Mouse (Mus musculus): ENCODE measurements around the gene Arhgap6.

Gene Arhgap6

GRCm38 (mm10) chrX:168794974-168795858 lies at the start of gene Arhgap6:
Gene Arhgap6 (plus strand): TSS chrX:168795099.
- in situ Hi-C loops (cut with MseI, MboI) = no loop called here

- in situ Hi-C loops (cut with MseI, MboI) = no loop called here
These were observed 47.9 kb upstream of the Arhgap6 start for GRCm38 (mm10) chrX:168747011-168747410.

- in situ Hi-C loops (cut with MseI, MboI) = no loop called here
These were observed 1.3 kb downstream of the Arhgap6 start for GRCm38 (mm10) chrX:168795859-168796848.

GRCm38 (mm10) chrX:168804677-168805076 lies 9.8 kb downstream of the Arhgap6 start:
- in situ Hi-C loops (cut with MseI, MboI) = no loop called here

- in situ Hi-C loops (cut with MseI, MboI) = no loop called here
These were observed 15.8 kb downstream of the Arhgap6 start for GRCm38 (mm10) chrX:168810513-168811265.

GRCm38 (mm10) chrX:168818858-168819257 lies 24.0 kb downstream of the Arhgap6 start:
- in situ Hi-C loops (cut with MseI, MboI) = no loop called here

GRCm38 (mm10) chrX:168824166-168824565 lies 29.3 kb downstream of the Arhgap6 start:
- in situ Hi-C loops (cut with MseI, MboI) = no loop called here

- in situ Hi-C loops (cut with MseI, MboI) = no loop called here
These were observed 37.4 kb downstream of the Arhgap6 start for GRCm38 (mm10) chrX:168832343-168832742.

GRCm38 (mm10) chrX:168848062-168848461 lies 53.2 kb downstream of the Arhgap6 start:
- in situ Hi-C loops (cut with MseI, MboI) = no loop called here

- in situ Hi-C loops (cut with MseI, MboI) = no loop called here
These were observed 79.8 kb downstream of the Arhgap6 start for GRCm38 (mm10) chrX:168874688-168875087.

GRCm38 (mm10) chrX:168903557-168903956 lies 108.7 kb downstream of the Arhgap6 start:
- in situ Hi-C loops (cut with MseI, MboI) = no loop called here

GRCm38 (mm10) chrX:168904086-168904485 lies 109.2 kb downstream of the Arhgap6 start:
- in situ Hi-C loops (cut with MseI, MboI) = no loop called here

GRCm38 (mm10) chrX:168907586-168907985 lies 112.7 kb downstream of the Arhgap6 start:
- in situ Hi-C loops (cut with MseI, MboI) = no loop called here

GRCm38 (mm10) chrX:168913519-168913918 lies 118.6 kb downstream of the Arhgap6 start:
- in situ Hi-C loops (cut with MseI, MboI) = no loop called here

GRCm38 (mm10) chrX:168920942-168921341 lies 126.0 kb downstream of the Arhgap6 start:
- in situ Hi-C loops (cut with MseI, MboI) = no loop called here

- in situ Hi-C loops (cut with MseI, MboI) = loop anchor here (10.0 kb wide), 2 partner anchors 218 to 278 kb away; no protein-coding TSS in a partner anchor
These were observed 137.5 kb downstream of the Arhgap6 start for GRCm38 (mm10) chrX:168932420-168932819.

- in situ Hi-C loops (cut with MseI, MboI) = loop anchor here (5.0 to 10.0 kb wide), 3 partner anchors 218 to 281 kb away; no protein-coding TSS in a partner anchor
These were observed 140.5 kb downstream of the Arhgap6 start for GRCm38 (mm10) chrX:168935447-168935846.

GRCm38 (mm10) chrX:168937941-168938340 lies 143.0 kb downstream of the Arhgap6 start:
- in situ Hi-C loops (cut with MseI, MboI) = loop anchor here (5.0 to 10.0 kb wide), 3 partner anchors 221 to 283 kb away; no protein-coding TSS in a partner anchor

GRCm38 (mm10) chrX:168941684-168942083 lies 146.8 kb downstream of the Arhgap6 start:
- in situ Hi-C loops (cut with MseI, MboI) = no loop called here

GRCm38 (mm10) chrX:168943217-168943616 lies 148.3 kb downstream of the Arhgap6 start:
- in situ Hi-C loops (cut with MseI, MboI) = no loop called here

- in situ Hi-C loops (cut with MseI, MboI) = no loop called here
These were observed 180.5 kb downstream of the Arhgap6 start for GRCm38 (mm10) chrX:168975444-168975843.
